Mouse (Mus musculus) embryo, embryonic 11 days (tissue): Measurements from ENCODE around the gene Ywhag.
A peak's percentile ranks its signal among the peaks of the same experiment; 100 is the strongest.

ENCODE experiments used
- DNase-seq: peaks from one replicate; pipeline ENCODE4 v3.0.0-alpha.2; 2015

Gene Ywhag

DNA sequence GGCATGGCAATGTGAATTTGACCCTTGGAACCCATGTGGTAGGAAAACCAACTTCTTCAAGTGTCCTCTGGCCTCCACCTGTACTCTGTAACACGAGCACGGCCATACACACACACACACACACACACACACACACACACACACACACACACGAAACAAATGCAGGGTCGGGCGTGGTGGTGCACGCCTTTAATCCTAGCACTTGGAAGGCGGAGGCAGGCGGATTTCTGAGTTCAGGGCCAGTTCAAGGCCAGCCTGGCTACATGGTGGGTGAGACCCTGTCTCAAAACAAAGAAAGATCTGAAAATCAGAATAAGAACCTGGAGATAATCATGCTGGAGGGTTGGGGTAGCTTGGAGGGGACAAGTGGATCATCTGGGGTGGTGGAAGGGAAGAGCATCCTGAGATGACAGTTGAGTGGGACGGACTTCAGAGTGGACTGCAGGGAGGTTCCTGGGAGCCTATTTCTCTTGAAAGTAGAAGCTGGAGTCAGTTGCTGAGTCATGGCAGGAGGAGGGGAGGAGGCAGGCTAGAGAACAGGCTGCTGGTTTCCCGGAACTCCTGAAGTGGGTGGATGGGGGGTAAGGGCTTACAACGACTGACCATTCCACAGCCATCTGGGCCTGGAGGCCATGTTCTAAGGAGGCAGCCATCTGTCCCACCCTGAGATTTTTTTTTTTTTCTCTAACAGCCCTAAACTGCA is 16.4 kb upstream of the Ywhag start:
- DNase-seq: no peak

DNA sequence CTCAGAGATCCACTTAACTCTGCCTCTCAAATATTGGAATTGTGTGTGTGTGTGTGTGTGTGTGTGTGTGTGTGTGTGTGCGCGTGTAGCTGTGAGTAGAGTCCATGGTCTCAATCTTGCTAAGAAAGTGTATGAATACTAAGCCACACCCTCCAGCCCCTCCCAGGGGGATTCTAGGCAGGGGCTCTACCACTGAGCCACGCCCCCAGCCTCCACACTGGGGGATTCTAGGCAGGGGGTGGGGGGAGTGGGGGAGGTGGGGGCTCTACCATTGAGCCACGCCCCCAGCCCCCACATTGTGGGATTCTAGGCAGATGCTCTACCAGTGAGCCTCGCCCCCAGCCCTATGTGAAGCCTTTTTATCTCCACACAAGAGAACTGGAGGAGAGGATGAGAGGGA is 12.2 kb upstream of the Ywhag start:
- no peak for DNase-seq

DNA sequence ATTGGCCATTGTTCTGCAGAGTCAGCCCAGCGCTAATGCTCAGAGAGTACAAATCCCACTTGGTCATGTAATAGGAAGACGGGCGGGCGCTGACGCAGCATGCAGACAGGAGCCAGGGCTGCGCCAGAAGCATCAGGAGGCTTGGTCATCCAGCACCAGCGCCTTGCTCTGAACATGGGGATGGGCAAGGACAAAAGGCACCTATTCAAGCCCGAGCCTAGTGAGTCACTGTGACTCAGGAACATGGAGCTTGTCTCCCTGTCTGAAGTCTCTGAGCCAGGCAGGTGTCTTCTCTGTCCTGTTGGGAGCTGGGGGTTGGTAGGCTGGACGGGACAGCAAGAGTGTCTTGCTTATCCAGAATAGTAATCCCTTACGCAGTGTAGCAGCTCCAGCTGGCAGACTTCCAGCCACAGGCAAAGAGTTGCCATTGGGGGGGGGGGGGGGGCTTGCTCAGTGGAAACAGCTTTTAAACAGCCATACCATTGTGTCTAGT is 11.5 kb upstream of the Ywhag start:
- DNase-seq: no peak

DNA sequence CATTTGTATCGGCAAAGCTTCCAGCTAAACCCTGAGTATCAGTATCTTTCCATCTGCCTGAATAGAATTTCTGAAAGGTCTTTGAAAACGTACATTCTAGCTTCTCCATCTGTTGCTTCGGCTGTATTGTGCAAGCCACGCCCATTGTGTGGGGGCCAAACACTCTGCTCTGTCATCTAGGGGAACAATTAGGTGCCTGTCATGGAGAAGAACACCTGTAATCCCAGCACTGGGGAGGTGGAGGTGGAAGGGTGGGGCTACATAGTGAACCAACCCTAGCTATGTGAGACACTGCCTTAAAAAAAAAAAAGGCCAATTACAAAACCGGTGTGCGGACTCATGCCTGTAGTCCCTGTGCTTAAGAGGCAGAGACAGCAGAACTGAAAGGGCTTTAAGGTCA is 8.3 kb upstream of the Ywhag start:
- DNase-seq: no peak

DNA sequence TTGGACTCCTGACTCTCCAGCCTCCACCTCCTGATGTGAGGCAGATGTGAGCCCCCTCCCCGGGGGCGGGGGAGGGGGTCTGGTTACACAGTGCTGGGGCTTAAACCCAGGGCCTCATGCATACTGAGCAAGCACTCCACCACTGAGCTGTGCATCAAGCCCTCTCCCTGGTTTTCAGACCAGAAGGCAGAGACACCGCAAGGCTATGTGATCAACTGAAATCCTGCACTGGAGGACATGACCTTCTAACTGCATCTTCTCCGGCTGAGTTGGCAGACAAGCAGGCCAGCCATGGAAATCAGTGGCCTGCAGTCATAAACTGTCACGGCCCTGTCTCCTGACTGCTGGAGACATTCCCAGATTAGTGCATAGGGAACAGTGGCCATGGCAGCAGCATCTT is 6.2 kb upstream of the Ywhag start:
- no peak for DNase-seq

DNA sequence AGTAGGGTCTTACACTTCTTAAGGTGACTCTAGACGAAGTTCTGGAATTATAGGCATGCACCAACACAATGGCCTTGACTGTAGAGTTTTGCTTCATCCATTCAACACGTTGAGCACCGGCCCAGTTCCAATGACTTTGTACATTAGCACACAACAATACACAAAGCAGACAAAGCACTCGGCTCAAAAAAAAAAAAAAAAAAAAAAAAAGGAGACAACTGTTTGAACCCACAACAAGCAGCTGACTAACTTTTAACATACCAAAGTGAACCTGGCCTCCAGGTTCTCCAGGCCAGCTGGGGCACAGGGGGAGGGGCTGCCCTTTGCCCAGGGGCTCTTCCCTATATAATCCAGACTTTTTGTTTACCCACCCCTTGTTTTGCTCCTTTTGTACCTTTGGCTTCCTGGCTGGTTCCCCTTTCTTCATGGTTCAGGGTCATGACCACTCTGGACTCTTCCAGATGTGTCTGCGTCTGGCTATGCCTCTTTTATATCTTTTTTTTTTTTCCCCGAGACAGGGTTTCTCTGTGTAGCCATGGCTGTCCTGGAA is 1.3 kb upstream of the Ywhag start:
- DNase-seq: no peak

DNA sequence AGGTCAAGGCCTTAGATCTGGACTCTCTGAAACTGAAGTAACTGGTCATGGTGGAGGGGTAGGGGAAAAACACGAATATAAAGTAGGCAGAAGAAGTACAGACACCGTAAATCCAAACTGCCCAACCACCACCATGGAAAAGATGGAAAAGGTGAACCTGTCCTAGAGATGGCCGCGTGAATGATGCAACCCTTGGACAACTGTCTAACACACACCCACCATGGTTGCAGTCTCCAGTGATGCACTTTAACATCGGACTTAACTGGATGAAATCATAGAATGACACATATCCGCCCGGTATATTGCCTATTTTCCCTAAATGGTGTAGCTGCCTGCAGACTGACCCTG is 734 bp upstream of the Ywhag start:
- DNase-seq: no peak

DNA sequence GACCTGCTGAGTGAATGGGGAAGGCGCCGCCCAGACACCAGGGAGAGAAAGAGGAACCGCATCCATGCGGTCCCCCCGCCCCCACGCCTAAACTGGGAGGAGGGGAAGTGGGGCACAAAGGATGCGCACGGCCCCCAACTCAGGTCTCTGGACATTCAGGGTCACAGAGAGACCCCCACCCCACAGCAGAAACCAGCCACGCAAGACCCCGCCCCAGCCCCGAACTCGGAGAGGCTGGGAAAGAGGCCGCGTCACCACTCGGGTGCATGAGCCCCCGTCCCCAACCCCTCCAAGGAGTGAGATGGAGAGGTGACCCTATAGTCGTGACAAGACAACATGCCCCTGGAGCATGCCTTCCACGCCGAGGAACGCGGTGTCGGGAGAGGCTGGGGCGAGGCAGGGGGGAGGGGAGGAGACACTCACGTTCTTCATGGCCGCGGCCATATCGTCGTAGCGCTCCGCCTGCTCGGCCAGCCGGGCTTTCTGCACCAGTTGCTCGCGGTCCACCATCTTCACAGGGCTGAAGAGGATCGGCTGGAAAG is 445 bp downstream of the Ywhag start:
- peak; percentile 84 for DNase-seq

DNA sequence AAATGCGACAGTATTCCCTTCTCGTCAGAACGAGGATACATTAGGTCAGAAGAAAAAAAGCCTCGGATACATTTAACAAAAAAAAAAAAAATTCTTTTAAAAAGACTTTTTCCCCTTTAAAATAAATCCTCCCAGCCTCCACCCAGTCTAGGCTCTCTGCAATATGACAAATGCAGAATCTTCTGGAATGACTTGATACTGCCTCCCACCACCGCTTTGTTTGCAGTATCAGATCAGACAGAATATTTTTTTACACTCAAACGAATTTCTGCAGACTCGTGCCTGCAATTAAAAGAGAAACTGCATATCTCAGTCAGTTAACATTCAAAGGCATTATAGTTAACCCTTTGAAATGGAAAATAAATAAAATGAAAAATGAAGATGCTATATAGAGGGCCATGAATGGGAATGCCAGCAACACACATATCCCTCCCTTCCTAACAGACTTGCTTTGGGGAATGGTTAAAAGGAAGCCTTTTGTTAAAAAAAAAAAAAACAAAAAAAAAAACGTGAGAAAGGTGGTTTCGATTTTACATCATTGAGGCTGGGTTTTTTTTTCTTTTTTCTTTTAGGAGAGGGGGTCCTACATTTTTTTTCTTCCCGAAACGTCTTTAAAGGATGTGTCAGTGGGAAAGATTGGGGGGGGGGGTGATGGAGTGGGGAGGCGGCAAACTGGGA is 1.1 kb downstream of the Ywhag start:
- no peak for DNase-seq

DNA sequence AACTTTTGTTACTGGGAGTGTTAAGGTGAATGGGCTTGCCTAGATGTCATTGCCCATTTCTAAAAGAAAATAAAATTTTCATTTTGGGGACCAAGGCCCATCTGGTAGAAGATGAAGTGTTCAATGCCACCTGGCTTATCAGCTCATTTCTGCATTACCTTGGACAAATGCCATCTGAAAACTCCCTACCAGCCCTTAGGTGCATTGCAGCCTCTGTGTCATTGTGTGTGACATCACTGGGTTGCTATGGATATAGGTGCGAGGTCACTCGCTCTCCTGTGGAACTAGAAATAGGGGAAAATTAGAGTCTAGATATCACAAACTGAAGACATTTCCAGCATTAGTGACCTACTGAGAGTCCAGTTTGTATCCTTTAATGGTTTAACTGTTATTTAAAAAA is 2.1 kb downstream of the Ywhag start:
- DNase-seq: no peak

DNA sequence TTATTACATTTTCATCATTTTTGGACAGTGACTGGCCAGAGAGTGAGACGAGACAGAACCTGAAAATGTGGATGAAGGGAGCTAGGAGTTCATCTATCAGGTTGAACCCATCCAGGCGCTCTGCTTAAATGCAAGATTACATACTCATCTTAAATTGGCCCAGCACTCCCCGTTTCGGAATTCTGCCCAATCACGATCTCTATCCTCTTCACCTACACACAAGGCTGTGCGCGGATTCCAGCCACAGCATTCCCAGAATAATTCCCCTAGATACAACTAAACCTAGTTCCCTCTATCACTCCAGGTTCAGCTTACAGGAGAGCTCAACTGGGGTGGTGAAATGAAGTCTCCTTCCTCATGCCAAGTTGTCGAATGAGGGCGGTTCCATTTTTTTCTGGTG is 2.9 kb downstream of the Ywhag start:
- no peak for DNase-seq

DNA sequence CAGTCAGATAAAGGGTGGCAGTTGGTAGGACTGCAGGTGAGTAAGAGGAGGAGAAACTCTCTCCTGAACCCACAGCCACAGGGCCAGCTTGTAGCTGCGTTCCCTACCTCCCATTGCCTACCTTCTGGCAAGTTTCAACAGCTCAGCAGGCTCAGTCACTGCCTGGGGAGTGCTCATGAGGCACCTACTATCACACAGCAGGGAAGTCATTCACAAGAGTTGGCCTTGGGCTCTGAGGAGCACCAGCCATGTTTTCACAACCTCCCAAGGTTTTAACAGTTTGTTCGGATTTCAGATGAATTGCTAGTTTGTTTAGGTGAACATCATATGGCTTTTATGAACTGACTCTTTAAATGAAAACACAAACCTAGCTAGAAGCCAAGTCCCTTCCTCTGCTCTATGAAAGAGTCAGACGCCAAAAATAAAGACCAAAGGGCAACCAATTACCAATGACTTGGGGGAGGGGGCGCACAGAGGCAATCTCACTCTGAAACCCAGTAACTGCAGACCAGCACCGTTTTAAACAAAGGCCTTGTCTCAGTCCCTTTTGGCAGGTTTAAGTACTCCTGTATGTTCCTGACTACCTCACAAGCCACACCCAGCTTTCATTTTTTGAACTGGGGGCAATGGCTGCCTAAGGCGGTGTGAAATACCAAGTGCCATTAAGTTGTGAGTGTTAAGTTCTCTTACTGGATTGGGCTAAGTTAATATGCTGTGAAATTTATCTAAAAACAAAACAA is 4.6 kb downstream of the Ywhag start:
- no peak for DNase-seq

DNA sequence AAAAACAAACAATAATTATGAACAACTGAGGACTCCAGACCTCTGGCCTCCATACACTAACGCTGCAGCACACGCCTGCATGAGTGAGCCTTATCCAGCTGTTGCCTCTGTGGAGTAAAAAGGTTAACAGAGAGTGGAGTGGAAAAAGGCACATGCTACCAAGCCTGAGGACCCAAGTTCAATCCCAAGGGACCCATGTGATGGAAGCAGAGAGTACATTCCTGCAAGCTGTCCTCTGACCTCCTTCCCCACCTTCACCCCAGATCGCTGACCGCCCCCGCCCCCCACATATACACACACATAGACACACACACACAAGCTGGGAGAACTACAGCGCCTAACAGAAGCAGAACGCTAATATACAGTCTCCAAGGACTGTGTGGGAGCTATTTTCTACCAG is 10.5 kb downstream of the Ywhag start:
- no peak for DNase-seq

DNA sequence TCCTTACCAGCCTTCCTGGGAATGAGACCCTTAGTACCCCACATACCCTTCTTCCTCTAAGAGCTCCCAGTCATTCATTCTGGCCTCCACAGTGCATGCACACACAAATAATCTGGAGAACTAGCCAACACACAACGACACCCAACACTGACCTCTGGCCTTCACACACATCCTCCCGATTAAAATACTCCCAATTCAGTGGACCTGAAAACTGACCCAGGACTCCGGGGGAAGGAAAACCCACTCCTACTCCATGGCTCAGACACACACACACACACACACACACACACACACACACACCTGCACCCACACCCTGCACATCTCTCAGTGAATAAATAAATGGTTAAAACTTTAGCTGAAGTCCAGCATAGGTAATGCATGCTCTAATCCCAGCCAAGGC is 14.5 kb downstream of the Ywhag start:
- no peak for DNase-seq

DNA sequence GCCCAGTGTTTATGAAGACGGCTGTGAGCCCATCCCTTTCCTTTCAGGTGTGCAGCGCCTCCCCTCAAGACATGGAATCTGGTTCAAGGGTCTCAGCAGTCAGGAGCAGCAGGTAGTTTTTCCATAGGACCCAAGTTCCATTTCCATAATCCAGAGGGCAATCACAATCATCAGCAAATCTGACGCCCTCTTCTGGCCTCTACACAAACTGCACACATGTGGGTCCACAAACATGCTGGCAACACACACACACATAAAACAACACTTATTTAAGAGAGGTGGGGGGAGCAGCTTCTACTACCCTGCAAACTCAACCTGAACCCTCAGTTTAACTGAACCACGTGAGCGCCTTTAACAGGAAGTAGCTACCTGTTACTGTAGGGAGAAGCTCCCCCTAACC is 15.8 kb downstream of the Ywhag start:
- DNase-seq: no peak

DNA sequence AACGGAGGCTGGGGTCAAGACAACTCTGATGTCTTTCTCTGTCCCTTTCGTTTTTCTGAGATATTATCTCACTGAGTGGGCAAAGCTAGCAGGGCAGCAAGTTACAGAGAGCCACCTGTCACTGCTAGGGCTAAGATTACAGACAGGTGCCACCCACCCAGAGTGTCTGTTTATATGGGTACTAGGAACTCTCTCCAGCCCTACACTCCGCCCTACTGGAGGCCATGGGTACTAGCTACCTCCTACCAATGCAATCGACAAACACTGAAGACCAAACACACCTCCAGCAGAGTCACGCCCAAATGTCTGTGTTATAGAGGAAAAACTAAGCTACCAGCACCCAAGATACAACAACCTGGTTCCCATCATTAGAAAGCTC is 16.4 kb downstream of the Ywhag start:
- no peak for DNase-seq

DNA sequence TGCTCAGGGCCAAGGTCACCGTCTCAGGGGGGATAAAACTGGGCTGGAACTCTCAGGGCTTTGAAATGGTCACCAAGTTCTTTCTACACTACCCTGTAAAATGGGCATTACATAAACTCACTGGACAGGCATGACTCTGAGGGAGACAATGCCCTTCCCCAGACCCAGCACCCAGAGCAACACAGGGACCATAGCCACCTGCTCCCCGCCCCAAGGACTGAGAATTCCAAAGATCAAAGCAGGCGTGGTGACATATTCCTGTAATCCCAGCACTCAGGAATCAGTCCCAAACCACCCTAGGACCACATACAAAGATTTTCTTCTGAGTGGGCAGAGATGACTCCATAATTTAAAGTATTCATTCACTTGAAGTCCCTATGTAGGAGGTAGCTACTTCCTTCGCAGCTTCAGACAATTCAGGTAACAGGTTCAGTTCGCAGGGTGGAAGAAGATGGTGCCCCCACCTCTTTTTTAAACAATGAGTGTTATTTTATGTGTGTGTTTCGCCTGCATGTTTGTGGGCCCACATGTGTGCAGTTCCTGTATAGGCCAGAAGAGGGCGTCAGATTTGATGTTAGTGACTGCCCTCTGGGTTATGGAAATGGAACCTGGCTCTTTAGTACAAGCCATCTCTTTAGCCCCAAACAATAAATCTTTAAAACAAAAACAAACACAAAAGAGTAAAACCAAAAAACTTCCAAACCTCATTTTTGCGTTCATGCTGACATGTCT is 16.9 kb downstream of the Ywhag start:
- DNase-seq: no peak

DNA sequence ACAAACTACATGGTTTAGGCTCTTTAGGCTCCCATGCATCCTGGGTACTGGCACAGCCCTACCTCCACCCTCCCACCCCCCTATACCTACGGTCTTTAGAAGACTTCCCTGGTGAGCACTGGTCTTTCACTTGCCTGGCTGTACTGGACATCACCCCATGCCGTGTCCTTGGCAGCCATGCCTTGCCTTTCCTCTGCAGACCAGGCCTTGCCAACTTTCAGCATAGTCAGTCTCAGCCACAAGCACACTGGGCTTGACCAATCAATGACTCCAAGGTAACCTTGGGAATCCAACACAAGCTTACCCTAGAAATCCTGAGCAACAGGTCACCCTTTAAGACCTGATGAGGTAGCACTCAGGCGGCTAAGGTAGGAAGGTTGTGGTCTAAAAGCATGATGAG is 17.8 kb downstream of the Ywhag start:
- DNase-seq: no peak

DNA sequence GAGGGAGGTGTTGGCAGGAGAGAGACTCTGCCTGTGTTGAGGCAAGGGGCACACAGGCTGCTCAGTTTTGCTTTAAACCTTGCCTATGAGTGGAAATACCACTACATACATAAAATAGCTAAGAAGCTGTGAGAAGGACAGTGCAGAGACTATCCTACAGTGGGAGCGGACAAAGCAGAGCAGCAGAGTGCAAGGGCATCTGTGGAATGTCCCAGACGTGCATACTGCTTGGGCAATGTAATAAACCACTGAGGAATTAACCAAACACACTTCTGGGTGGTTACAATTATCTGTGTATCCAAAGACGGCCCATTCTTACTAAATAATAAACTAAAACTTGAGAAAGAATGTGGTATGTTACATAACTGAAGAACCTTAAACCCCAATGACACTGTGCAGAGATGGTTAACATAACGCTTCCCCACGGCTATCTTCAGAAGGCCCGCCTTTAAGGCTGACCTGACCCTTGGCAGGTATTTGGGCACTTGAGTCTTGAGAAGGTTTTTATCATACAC is 18.3 kb downstream of the Ywhag start:
- no peak for DNase-seq

DNA sequence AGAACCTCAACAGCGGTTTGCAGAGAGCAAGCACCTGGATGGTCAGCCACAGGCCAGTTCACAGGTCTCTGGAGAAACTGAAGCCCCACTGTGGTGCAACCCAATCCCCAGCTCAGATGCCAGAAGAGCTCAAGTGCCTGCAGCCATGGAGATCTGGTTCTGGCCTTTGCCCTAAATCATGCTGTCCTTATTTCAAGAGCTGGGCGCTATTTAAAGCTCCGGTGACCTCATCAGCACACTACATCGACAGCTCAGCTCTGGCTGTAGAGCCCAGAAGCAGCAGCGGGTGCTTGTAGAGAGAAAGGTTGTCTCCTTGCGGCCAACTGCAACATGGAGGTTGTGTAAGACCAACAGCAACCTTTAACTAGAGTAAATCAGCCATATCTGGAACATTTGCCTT is 20.3 kb downstream of the Ywhag start:
- DNase-seq: no peak

DNA sequence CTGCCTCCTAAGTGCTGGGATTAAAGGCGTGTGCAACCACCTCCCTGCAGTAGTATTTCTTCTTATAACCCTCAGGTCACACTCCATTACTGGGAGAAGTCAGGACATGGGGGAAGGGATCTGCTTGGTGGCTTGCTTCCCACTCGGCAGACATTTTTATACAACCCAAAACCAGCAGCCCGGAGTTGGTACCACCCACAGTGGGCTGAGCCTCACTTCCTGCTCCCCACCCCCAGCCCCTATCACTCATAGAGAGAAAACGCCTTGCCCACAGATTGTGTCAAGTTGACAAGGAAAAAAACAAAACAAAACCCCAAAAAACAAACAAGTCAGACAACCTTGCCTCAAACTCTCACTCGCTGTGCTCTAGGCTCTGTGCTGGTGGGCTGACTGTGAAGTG is 21.2 kb downstream of the Ywhag start:
- no peak for DNase-seq

DNA sequence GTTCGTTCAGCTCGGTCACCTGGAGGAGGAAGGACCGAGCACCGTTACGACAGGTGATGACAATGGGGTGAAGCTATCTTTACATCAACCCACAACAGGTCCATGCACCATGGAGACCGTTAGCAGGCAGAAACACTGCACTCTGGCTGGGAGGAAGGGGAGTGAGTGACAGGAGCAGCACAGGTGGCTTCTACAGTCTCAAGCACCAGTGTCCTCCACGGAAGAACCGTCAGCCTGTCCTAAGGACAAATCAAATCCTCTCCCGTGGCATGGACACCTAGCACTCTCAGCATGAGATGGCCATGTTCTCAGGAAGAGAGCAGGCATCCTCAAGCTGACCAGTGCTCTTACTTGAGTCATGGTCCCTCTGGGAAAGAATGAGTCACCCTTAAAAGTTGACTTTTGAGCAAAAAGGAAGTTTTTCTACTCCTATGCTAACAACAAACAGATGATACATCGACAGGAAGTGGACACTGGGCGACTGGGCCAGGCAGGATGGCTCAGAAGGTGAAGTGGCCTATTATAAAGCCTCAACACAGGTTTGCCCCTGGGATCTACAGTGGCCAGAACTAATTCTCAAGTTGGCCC is 22.7 kb downstream of the Ywhag start:
- no peak for DNase-seq
